Mouse (Mus musculus) liver, postnatal 0 days (tissue): ENCODE data around the gene Slc6a21. TPM values are rescaled to one million over a fixed set of nuclear protein-coding genes. Genes with fewer than 3 reads are reported as not detected.
A peak's percentile ranks its signal among the peaks of the same experiment; 100 is the strongest.

ENCODE experiments used
- ATAC-seq: fragments of 200-750 bp; cut with Nextera tagmentation; 2 replicates; pipeline ENCODE4 v1.8.0; 2017; ENCODE audit warnings: mild to moderate bottlenecking, moderate library complexity
- DNase-seq: peaks from one replicate; pipeline ENCODE4 v3.0.0-alpha.2; 2016
- H3K27ac ChIP-seq: fragments of 300-500 bp; sonication (generic); 2 replicates; pipeline ENCODE4 v1.5.1; 2014; ENCODE audit warnings: antibody characterized with exemption, moderate library complexity, mild to moderate bottlenecking, low read depth
- H3K27me3 ChIP-seq: fragments of 300-500 bp; sonication (generic); 2 replicates; pipeline ENCODE4 v1.6.1; 2014; ENCODE audit warnings: low read length, control low read depth, mixed read lengths; ENCODE audit not compliant: insufficient read depth
- H3K36me3 ChIP-seq: fragments of 300-500 bp; sonication (generic); replicated peaks from 2 replicates; pipeline ENCODE4 v1.6.1; 2014; ENCODE audit warnings: mild to moderate bottlenecking, control low read depth, low read length, moderate library complexity, mixed read lengths; ENCODE audit not compliant: insufficient read depth
- H3K4me1 ChIP-seq: fragments of 300-500 bp; sonication (generic); 2 replicates; pipeline ENCODE4 v1.6.1; 2014; ENCODE audit warnings: antibody characterized with exemption, mild to moderate bottlenecking, control low read depth; ENCODE audit not compliant: insufficient read depth
- H3K4me2 ChIP-seq: fragments of 300-500 bp; sonication (generic); 2 replicates; pipeline ENCODE4 v1.6.1; 2014; ENCODE audit warnings: low read depth, mild to moderate bottlenecking, low read length, moderate library complexity, mixed read lengths
- H3K4me3 ChIP-seq: fragments of 300-500 bp; sonication (generic); 2 replicates; pipeline ENCODE4 v1.5.1; 2014; ENCODE audit warnings: low read depth, low read length
- H3K9ac ChIP-seq: fragments of 300-500 bp; sonication (generic); replicated peaks from 2 replicates; pipeline ENCODE4 v1.6.1; 2014; ENCODE audit warnings: mild to moderate bottlenecking, moderate library complexity
- H3K9me3 ChIP-seq: fragments of 300-500 bp; sonication (generic); 2 replicates; pipeline ENCODE4 v1.6.1; 2016; ENCODE audit warnings: mild to moderate bottlenecking, control low read depth, low read length, mixed read lengths
- CTCF ChIP-seq: sonication (generic); IDR thresholded peaks from 2 replicates; pipeline ENCODE4 v1.5.1; 2016; ENCODE audit warnings: antibody characterized with exemption, low read depth
- EP300 ChIP-seq: IDR thresholded peaks from 2 replicates; pipeline ENCODE4 v1.6.1; 2016; ENCODE audit warnings: antibody characterized with exemption, low read depth, mild to moderate bottlenecking
- WGBS: fragments of 180-500 bp; shearing (Covaris S2); extraction: QIAGEN DNeasy Blood & Tissue Kit; methylation state at CpG from one replicate; pipeline ENCODE4 v1.1.7; 2014; ENCODE audit not compliant: insufficient replicate concordance; 5-methylcytosine and 5-hydroxymethylcytosine counted together
- polyA plus RNA-seq: library from polyadenylated mRNA; unstranded; fragments of >200 nt; fragmentation: Nextera tagmentation; extraction: Ambion mirVana; gene quantifications from 2 replicates; pipeline ENCODE4 v1.2.1, GENCODE M21; 2015

Gene Slc6a21
- polyA plus RNA-seq, 1 experiment from 2014 or later = 0.43 TPM

DNA sequence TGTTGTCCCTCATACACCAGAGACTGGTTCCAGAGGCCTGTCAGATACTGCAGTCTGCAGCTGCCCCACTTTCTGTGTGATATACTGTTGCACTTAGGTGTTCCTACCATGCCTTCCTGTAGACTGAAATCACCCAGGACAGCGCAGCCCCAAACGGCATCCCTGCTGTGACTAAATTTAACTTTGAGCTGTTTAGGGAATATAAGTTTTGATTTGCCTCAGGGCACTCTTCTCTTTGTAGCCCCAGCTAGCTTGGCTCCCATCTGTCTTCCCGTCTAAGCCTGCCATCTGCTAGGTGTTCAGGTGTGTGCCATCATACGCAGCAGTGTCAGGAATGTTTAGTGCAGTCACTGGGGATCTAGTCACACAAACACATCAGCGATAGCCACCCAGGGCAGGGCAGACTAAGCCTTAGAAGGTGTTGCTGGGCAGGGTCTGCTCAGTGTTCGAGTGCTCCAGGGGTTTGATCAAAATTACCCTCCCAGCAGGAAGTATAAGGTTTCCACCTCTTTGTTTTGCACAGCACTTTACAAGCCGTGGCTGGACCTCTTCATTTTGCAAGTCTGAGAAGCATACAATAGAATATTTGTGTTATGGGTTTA lies 14.2 kb upstream of the Slc6a21 start:
- DNase-seq (no peak), ATAC-seq (no peak)
- no peak for TF ChIP-seq CTCF
- no peak for TF ChIP-seq EP300
- no peak overlapping the region for H3K9ac ChIP-seq
- WGBS = 68% methylated on average over 7 of the region's 7 CpGs
- peaks cover 4% of the 10 kb centered on the region; the same call in 1 of the 2 replicates for H3K4me1 ChIP-seq
- no peak overlapping the region for H3K27ac ChIP-seq
- no peaks in the 10 kb centered on the region for H3K36me3 ChIP-seq
- no peak overlapping the region for H3K4me2 ChIP-seq
- no peak overlapping the region for H3K4me3 ChIP-seq
- H3K9me3 ChIP-seq = no peaks in the 10 kb centered on the region
- no peaks in the 10 kb centered on the region; the same call in 1 of the 2 replicates for H3K27me3 ChIP-seq

DNA sequence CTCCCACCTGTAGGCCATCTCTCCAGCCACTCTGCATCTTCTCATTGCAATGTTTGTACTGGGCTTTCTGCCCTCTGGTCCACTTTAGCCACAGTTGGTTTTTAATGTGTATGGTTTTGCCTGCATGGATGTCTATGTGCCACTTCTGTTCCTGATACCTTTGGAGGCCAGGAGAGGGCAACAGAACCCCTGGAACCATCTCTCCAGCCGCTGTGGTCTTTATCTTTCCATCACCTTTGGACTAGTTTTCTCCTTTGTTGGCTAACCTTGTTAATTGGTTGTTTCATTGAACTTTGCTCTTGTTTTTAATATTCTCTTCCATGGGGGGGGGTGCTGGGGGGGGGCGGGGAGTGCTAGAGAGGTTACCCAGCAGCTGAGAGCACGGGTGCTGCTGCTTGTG lies 13.0 kb upstream of the Slc6a21 start:
- H3K4me1 ChIP-seq = peaks cover 4% of the 10 kb centered on the region; the same call in 1 of the 2 replicates
- H3K36me3 ChIP-seq = no peaks in the 10 kb centered on the region
- H3K27me3 ChIP-seq = no peaks in the 10 kb centered on the region; the same call in 1 of the 2 replicates
- H3K4me3 ChIP-seq = no peak overlapping the region
- peak; percentile 65 for TF ChIP-seq CTCF
- 0 out of 2 replicates have a peak, but pooled peaks have one; percentile 23 for TF ChIP-seq EP300
- no peak overlapping the region for H3K4me2 ChIP-seq
- no peak overlapping the region for H3K9ac ChIP-seq
- no peak overlapping the region for H3K27ac ChIP-seq
- peak; percentile 35 for DNase-seq
- no peaks in the 10 kb centered on the region for H3K9me3 ChIP-seq
- WGBS = 60% methylated on average over 3 of the region's 3 CpGs
- ATAC-seq = peak; percentile 91

DNA sequence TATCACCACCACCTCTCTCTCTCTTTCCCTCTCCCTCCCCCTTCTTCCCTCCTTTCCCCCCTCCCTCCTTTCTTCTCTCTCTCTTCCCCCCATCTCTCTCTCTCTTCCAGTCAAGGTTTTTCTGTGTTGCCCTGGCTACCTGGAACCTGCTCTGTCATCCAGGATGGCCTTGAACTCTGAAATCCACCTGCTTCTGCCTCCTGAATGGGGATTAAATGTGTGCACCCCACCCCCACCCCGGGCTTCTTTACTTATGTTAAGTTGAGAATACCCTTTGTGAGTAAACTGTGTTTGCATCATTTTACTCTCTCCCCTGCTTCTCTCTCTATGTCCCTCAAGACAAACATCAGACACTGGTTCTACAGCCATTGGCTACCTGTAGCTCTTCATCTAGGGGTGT lies 11.8 kb upstream of the Slc6a21 start:
- Histone ChIP-seq H3K4me3 (no peak overlapping the region), H3K27me3 (no peaks in the 10 kb centered on the region), H3K36me3 (no peaks in the 10 kb centered on the region), H3K27ac (no peak overlapping the region), H3K4me1 (peaks cover 4% of the 10 kb centered on the region; the same call in 1 of the 2 replicates), H3K4me2 (no peak overlapping the region), H3K9me3 (no peaks in the 10 kb centered on the region), H3K9ac (no peak overlapping the region)
- TF ChIP-seq EP300 = no peak
- no peak for TF ChIP-seq CTCF
- WGBS = 47% methylated on average over 1 of the region's 1 CpGs
- DNase-seq (no peak), ATAC-seq (no peak)

DNA sequence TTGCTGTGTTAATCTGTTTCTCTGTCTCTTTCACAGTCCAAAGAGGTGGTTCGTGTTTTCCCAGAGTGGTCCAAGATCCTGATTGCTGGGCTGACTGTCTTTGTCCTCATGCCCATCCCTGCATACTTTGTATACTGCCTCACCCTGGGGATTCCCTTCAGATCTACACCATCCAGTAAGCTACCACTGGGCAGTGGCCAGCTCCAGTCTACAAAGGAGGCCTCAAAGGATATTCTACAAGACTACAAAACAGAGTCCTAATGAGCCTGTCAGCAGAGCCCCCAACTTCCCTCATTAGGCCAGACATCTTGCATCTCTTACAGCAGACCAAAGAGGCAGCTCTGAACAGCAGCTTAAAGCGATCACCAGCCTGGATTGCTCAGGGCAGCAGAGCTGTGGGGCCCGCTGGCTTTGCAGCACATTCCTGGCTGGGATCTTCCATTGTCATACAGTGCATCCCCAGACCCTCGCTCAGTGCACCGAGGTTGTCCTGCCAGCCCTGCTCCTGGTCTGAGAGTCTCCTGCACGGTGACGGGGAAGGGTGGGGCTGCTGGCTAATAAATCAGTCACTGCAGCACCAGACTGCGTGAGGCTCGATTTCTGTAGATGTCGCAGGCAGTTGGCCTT lies 4.4 kb upstream of the Slc6a21 start:
- 63% methylated on average over 10 of the region's 10 CpGs for WGBS
- no peak for TF ChIP-seq EP300
- TF ChIP-seq CTCF = no peak

DNA sequence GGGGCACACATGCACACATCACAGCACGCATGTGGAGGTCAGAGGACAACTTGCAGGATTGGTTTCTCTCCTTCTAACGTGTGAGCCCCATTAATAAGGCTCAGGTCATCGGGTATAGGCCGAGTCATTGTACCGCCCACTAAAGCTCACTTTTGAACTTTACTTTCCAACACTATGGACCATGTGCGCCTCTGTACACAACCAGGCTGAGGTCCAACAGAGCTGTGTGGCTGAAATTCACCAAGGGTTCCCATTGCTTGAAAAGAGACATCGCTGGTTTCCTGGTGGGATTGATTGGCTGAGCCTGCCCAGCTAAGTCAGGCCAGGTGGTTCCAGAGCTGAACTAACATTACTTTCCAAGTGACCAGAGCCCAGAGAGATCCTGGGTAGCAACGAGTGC lies 3.6 kb upstream of the Slc6a21 start:
- H3K4me3 ChIP-seq = no peak overlapping the region
- no peak overlapping the region; the same call in 1 of the 2 replicates for H3K27ac ChIP-seq
- peaks cover 6% of the 10 kb centered on the region; the same call in 1 of the 2 replicates for H3K4me1 ChIP-seq
- ATAC-seq (peak; percentile 71), DNase-seq (no peak)
- no peak for TF ChIP-seq EP300
- TF ChIP-seq CTCF = no peak
- no peak overlapping the region for H3K9ac ChIP-seq
- no peaks in the 10 kb centered on the region for H3K27me3 ChIP-seq
- no peaks in the 10 kb centered on the region for H3K9me3 ChIP-seq
- H3K36me3 ChIP-seq = no peaks in the 10 kb centered on the region
- WGBS = 70% methylated on average over 8 of the region's 8 CpGs
- H3K4me2 ChIP-seq = no peak overlapping the region

More for the DNA sequence above, 4.4 kb upstream of the Slc6a21 start:
- Histone ChIP-seq H3K36me3 (no peaks in the 10 kb centered on the region), H3K9me3 (no peaks in the 10 kb centered on the region), H3K4me1 (peaks cover 6% of the 10 kb centered on the region; the same call in 1 of the 2 replicates), H3K9ac (no peak overlapping the region), H3K27me3 (no peaks in the 10 kb centered on the region), H3K4me3 (no peak overlapping the region), H3K4me2 (no peak overlapping the region), H3K27ac (no peak overlapping the region)
- no peak for DNase-seq
- ATAC-seq = no peak

DNA sequence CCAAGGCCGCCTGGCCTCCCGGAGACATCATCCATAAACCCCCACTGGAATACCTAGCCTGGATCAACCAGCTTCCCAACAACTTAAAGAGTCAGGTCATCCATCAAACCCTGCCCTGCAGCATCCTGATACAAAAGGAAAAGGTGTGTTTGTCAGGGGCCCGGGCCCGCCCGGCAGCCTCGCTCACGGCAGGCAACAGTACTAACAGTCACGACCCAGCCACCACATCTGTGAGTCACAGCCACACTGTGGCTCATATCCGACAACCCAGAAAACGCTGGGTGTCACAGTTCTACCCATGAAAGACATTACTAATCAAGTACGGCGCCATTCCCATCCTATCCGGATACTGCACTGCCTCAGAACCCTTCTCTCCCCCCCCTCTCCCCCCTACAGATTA lies 9.2 kb downstream of the Slc6a21 start:
- Histone ChIP-seq H3K4me2 (no peak overlapping the region), H3K27ac (no peak overlapping the region), H3K9ac (no peak overlapping the region), H3K27me3 (no peaks in the 10 kb centered on the region; the same call in 1 of the 2 replicates), H3K4me3 (no peak overlapping the region), H3K9me3 (no peaks in the 10 kb centered on the region), H3K36me3 (no peaks in the 10 kb centered on the region), H3K4me1 (no peaks in the 10 kb centered on the region)
- DNase-seq (no peak), ATAC-seq (no peak)
- 79% methylated on average over 13 of the region's 13 CpGs for WGBS
- TF ChIP-seq CTCF = no peak
- TF ChIP-seq EP300 = no peak
